Mouse (Mus musculus): ENCODE measurements around the gene Mrps10. TPM values are rescaled to one million over a fixed set of nuclear protein-coding genes. Genes with fewer than 3 reads are reported as not detected.

Mrps10 gene
- total RNA-seq, 2 experiments from 2014 or later, result 50.8 to 52.0 TPM

Other genes starting within 250 kb of the Mrps10 start
- under 1 TPM; 0.70 to 0.78 TPM for gene Guca1b, start 16.5 kb downstream of the Mrps10 start, total RNA-seq (2021)
- 1 to 10 TPM; 1.3 to 1.4 TPM for gene Guca1a, start 31.7 kb downstream of the Mrps10 start, total RNA-seq (2021)
- gene AI661453, start 67.7 kb downstream of the Mrps10 start, total RNA-seq (2021), result 1 to 10 TPM; 1.8 to 2.6 TPM
- gene 1700001C19Rik, start 68.5 kb downstream of the Mrps10 start, total RNA-seq (2021), result 1 to 10 TPM in 1 of 2 experiments, under 1 TPM in 1; 0.79 to 1.9 TPM
- gene Taf8, start 133.4 kb downstream of the Mrps10 start, total RNA-seq (2021), result 10 to 100 TPM; 15.4 to 19.1 TPM
- 100 to 1,000 TPM; 178 to 185 TPM for gene Ccnd3, start 136.2 kb downstream of the Mrps10 start, total RNA-seq (2021)
- gene Bysl, start 242.6 kb downstream of the Mrps10 start, total RNA-seq (2021), result 10 to 100 TPM; 14.1 to 16.6 TPM
- 10 to 100 TPM; 38.1 to 39.8 TPM for gene Med20, start 242.7 kb downstream of the Mrps10 start, total RNA-seq (2021)
- 1 to 10 TPM; 2.8 to 5.5 TPM for gene Gm20517, start 242.7 kb downstream of the Mrps10 start, total RNA-seq (2021)

All from adrenal gland, postnatal 10 days (tissue).